Mouse (Mus musculus) megakaryocyte progenitor cell, adult 5-6 weeks (primary cell): ENCODE data around the gene Traf3ip1. TPM values are rescaled to one million over a fixed set of nuclear protein-coding genes. Genes with fewer than 3 reads are reported as not detected.

ENCODE experiments used
- ATAC-seq: replicated peaks from 2 replicates; pipeline ENCODE4 v1.8.0; 2016; ENCODE audit warnings: mild to moderate bottlenecking, moderate TSS enrichment, inconsistent platforms; ENCODE audit not compliant: poor library complexity
- total RNA-seq, 2 experiments: library from RNA; stranded (forward) in 1 of 2; stranded (reverse) in 1 of 2; fragments of 157-497, 149-512 nt in 1 of 2; fragments of 200-1000 nt in 1 of 2; gene quantifications; 2 replicates each; pipeline versions ENCODE4 v1.2.3 to v1.2.4; 2015 to 2017

Traf3ip1 gene
- total RNA-seq (2015) (3.1 and 4.9 TPM in 2 replicates), total RNA-seq (2017) (3.3 and 5.3 TPM in 2 replicates)

DNA sequence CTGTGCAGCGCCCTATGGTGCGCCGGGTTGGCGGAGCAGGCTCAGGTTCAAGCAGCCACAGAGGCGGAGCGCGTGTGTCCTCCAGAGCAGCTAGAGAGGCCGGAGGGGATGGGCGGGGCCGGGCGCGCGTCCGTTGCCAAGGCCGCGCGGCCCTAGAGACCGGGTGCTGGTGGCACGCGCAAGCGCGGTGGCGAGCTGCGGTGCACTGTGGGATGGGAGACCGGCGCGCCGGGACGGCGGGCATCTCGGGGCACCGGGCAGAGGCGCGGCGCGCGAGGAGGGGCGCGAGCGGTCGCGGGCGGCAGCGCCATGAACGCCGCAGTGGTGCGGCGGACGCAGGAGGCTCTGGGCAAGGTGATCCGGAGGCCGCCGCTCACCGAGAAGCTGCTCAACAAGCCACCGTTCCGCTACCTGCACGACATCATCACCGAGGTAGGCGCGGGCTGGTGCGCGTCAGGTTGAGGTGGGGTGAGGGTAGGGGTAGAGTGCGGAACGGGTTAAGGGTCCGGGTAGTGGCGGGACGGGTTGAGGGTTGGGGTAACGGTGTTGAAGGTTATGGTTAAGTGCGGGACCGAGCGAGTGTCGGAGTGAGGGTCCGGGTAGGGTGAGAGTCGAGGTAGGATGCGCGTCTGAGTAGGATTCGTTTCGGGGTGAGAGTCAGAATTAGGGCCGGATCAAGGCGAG, at the start of gene Traf3ip1:
Gene Traf3ip1, plus strand, starts transcription at position 191 of the 684 bp plus-strand sequence.
- peak; percentile 98 for ATAC-seq

- ATAC-seq, result no peak
Observed at GRCm38 (mm10) chr1:91444841-91445830, 49.3 kb upstream of the Traf3ip1 start.

DNA sequence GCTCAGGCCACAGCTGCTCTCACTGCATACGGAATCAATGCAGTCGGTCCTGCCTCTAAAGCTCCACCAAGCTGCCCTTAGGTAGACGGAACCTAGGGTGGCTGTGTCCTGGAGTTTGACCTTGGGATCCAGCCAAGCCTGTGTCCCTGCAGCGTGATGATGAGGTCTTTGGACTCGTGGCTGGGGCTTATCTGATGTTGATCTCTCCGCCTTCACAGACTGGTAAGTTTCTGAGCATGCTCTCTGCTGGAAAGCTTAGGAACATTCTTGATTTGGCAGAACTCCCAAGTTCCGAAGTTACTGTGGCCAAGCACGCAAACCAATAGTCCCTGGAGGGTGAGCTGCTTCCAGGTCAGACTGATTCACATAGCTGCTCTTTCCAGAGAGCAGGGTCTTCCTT, 48.4 kb upstream of the Traf3ip1 start:
- ATAC-seq, result no peak

- ATAC-seq, result no peak
Observed at GRCm38 (mm10) chr1:91446511-91446910, 47.9 kb upstream of the Traf3ip1 start.

DNA sequence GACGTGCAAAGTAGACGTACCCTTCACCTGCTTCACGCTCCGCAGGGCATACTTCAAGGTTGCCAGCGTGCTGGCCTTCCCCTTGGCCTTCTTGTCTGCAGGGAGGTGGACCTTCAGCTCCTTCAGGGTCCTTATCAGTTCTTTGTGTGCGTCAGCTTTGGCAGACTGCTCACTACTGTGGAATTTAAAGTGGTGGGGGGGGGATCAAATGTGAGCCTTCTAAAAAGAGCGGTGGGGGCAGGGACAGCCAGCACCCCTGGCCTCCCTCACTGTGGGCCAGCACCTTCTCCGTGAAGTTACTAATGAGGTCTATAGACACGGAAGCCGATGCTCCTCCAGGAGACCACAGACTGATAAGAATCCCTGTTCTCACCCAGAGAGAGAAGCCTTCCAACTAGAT, 45.8 kb upstream of the Traf3ip1 start:
- no peak for ATAC-seq

DNA sequence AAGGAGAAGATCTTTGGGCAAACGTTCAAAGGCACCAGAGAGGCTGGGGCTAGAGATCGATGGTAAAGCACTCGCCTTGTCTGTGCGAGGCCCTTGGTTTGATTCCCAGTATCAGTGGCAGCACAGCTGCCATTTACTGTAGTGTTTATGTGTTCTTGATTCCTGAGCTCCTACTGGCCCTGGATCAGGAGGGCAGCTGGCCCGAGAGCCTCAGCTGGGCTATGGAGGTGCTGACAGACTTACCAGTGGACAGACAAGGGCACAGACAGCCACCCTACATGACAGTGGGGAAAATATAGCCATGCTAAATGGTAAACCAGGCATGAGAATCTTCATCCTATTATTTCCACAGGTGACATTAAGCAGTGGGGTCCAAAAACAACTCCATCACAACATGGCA, 43.6 kb upstream of the Traf3ip1 start:
- ATAC-seq, result no peak

- ATAC-seq, result no peak
Observed at GRCm38 (mm10) chr1:91451547-91452084, 42.8 kb upstream of the Traf3ip1 start.

DNA sequence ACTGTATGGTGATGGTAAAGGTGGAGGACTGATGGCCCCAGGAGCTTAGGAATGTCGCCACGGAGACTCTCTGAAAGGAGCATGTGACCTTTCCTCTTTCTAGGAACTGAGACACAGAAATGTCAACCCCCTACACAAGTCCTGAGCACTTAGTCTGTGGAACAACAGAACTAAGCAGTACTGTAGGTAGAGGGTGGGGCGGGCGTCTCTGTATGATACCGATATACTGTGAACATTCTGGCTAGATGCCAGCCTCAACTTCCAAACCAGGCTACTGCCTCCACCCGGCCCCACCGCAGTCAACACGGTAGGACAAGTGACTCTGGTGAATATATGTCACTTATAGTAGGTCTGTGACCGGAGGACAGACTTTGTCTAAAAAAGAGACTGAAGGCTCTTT, 40.5 kb upstream of the Traf3ip1 start:
- peak; percentile 40 for ATAC-seq

DNA sequence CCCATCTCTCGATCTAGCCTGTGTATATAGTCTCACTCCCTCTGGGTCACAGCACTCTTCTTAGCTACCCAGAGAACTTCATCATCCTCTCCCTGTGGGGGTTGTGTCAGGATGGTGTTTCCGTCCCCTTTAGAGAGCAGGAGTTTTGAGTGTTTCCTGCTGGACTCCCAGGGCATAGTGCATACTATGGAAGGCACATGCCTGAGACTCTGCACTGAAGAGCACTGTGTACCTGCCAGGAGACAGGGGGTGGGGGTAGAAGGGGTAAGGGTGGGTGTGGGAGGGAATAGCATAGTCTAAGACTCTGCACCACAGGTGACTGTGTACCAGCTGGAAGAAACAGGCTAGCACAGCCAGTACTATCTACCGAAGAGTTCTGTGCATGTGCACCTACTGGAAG, 40.1 kb upstream of the Traf3ip1 start:
- ATAC-seq, result no peak

DNA sequence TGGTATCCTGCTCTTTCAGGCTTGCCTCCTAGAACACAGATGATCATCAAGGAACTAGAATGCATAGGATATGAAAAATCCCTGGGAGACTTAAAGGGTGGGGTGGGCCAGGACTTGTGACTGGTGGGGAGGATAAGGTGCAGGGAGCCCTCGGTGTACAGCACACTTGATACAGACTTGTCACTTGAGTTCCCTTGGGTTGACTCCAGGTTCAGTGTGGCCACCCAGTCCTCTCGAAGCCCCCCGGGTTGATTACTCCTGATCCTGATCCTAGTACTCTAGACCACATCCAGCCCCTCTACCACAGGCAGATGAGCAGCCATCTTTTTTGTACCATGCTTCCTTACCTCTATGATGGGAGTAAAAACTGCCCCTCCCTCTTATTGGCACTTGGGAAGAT, 39.5 kb upstream of the Traf3ip1 start:
- no peak for ATAC-seq

DNA sequence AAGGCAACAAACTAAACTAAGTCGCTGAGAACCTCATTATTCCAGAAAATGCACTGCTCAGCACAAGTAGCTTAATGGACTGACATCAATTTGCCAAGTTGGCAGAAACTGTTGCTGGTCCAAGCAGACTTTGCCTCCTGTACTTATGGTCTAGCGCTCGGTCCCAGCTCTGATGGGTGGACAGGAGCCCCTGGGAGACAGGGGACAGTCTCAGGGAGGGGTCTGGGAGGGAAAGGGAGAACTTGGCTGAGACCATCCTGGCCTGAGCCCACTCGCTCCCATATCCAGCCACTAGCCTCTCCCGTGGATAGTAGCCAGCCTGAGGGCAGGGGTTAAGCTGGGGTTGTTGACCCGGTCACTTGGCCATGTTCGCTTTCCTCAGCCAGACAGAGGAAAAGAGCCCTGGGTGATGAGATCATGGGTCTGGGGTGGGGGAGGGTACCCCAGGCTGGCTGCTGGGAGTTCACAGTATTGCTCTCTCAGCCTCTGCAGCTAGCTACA, 38.7 kb upstream of the Traf3ip1 start:
- ATAC-seq, result no peak

DNA sequence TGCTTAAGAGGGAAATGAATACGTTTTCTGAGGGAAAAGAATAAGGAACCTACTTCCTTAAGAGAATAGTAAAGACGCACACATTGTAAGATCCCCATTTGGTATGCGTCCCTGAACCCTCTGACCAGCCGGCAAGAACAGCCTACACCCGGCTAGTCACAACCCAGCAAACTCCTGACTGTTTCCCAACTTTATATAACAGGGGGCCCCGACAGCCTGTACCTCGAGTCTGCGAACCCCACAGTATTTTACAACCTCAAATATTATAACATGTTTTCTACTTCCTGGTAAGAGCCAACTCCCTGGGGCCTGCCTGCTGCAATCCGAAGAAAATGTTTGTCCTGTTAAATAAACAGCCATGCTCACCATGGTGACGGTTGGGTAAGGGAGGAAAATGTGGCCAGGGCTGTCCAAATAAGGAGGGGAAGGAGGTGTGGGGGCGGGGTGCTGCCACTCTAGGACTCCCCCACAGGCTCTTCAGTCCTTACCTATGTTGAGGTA, 38.1 kb upstream of the Traf3ip1 start:
- ATAC-seq, result peak; percentile 12; the same call in 1 of the 2 replicates

DNA sequence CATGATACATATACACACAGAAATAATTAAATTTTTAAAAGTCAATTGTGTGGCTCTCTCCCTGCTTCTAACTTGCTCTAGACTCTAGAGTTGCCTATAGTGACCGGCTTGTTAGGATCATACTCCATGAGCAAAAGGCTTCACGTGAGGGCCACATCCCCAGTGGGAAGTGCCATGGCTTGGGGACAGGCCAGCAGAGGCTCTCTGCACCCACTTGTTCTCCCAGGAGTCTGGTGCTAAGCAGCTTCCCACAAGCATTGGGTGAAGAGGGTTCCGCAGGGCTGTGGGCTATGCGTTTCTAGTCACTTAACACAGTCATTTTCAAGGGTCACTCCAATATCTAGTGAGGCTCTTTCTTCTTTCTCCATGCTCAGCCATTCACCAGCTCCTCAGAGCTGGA, 37.3 kb upstream of the Traf3ip1 start:
- no peak for ATAC-seq

GRCm38 (mm10) chr1:91457698-91458097, 36.7 kb upstream of the Traf3ip1 start:
- no peak for ATAC-seq

- peak; percentile 1; the same call in 1 of the 2 replicates for ATAC-seq
Observed at GRCm38 (mm10) chr1:91458223-91458861, 36.1 kb upstream of the Traf3ip1 start.

GRCm38 (mm10) chr1:91459059-91459809, 35.2 kb upstream of the Traf3ip1 start, which contains the start of gene Per2:
Gene Per2 (minus strand): TSS chr1:91459324.
- ATAC-seq, result peak; percentile 82

- no peak for ATAC-seq
Observed at GRCm38 (mm10) chr1:91460069-91460468, 34.4 kb upstream of the Traf3ip1 start.

GRCm38 (mm10) chr1:91460564-91460963, 33.9 kb upstream of the Traf3ip1 start:
- ATAC-seq, result no peak

DNA sequence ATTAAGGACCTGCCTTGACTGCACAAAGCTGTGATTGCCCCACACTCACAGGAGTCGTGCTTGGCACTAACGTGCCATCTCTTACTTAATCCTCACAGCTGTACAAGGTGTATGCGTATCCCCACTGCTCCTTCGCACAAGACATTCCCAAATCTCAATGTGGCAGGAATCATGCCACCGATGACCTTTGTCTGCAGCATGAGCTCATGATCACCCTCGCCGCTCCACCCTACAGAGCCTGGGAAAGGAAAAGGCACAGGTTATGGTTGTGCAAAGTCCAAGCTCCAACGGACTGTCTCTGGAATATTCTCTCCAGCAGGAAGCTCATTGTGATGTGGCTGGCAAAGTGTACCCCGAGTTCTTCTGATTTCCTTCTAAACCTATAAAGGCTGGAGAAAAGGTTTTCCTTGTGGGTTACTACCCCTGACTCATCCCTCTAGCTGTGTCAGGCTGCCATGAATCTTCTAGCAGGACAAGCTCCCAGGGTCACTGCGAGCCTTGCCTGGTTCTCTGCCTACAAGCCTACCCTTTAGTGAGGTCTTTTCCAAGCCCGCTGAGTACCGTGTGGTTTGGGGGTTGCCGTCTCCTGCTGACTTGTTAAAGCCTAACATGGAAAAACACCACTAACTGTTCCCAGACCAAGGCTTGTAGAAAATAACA, 31.0 kb upstream of the Traf3ip1 start:
- ATAC-seq, result no peak
